Mouse (Mus musculus) spleen, postnatal 14 days (tissue): Measurements from ENCODE around the gene Olfr980.
"Not testable (repeated sequence)": the region's sequence is repeated elsewhere in the genome, so short reads cannot be mapped to it uniquely, and the experiment has no call there.

Experiments used
- DNase-seq, 2 experiments: peaks; one replicate each; pipeline ENCODE4 v3.0.0; 2021 to 2022; ENCODE audit warnings: low spot score in 2 of 2

Gene Olfr980

GRCm38 (mm10) chr9:40009482-40009881 lies at the start of gene Olfr980:
Gene Olfr980 (minus strand): TSS chr9:40009582.
- DNase-seq, result no peak

- no peak for DNase-seq
Observed at GRCm38 (mm10) chr9:40050138-40050537, 40.8 kb upstream of the Olfr980 start.

GRCm38 (mm10) chr9:40021164-40021563 lies 11.8 kb upstream of the Olfr980 start, which contains the start of gene Olfr981:
Gene Olfr981 (plus strand): TSS chr9:40021464.
- no peak for DNase-seq

GRCm38 (mm10) chr9:40003365-40003764 lies 6.0 kb downstream of the Olfr980 start, which contains the start of gene Olfr979:
Gene Olfr979 (minus strand): TSS chr9:40003465.
- no peak for DNase-seq

GRCm38 (mm10) chr9:39991813-39992212 lies 17.6 kb downstream of the Olfr980 start, which contains the start of gene Olfr978:
Gene Olfr978 (plus strand): TSS chr9:39992113.
- no peak for DNase-seq

GRCm38 (mm10) chr9:39976581-39977145 lies 32.7 kb downstream of the Olfr980 start:
- not testable (repeated sequence) for DNase-seq

GRCm38 (mm10) chr9:39961033-39961432 lies 48.3 kb downstream of the Olfr980 start, which contains the start of gene Olfr976:
Gene Olfr976 (minus strand): TSS chr9:39961133.
- not testable (repeated sequence) for DNase-seq
